Mouse (Mus musculus) neural tube, embryonic 10.5 days (tissue): Measurements from ENCODE around the gene Tyw1.

Source experiments
- DNase-seq: peaks from one replicate; pipeline ENCODE4 v3.0.0-alpha.2; 2017; ENCODE audit warnings: low spot score; ENCODE audit errors: extremely low spot score

The Tyw1 gene

DNA sequence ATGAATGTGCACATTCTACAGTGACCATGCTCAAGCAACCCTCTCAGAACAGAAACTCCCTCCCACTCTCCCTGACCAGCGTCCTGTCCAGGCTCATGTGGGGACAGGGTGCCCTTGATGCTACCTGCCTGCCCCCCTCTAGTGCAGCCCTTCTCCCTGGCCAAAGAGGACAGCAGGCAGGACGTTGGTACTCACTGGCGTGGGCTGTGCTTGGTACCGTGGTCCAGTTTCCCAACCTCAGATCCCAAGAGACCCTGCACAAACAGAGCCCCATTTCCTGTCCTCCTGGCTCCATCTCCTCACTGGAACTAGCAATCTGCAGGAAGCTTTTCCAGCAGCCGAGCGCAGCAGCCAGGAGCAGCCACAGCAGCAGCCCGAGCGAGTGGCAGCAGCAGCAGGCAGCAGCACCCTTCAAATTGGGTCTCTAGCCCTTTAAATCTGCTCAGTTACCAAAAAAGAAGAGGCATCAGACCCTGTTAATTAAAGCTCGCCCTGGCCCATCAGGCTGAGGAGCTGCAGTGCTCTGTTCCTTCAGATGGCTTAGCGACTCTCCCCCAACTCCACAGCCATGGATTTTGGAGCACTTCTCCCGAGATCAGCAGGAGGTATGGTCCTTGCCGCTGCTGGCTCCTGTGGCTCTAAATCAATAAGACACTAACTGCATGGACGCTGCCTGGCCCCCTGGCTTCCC, 128.9 kb downstream of the Tyw1 start, which contains the start of gene A330070K13Rik:
Gene A330070K13Rik (minus strand): TSS at position 410 of the 691 bp plus-strand sequence.
- DNase-seq = peak; percentile 30

GRCm38 (mm10) chr5:130386418-130386817, 131.0 kb downstream of the Tyw1 start:
- DNase-seq = peak; percentile 44
